Mouse (Mus musculus) heart, adult 2 months (tissue): ENCODE data around the gene Cacna1e. TPM values are rescaled to one million over a fixed set of nuclear protein-coding genes. Genes with fewer than 3 reads are reported as not detected.

ENCODE experiments used
- DNase-seq, 2 experiments: peaks; one replicate each; pipeline ENCODE4 v3.0.0; 2021
- H3K27ac ChIP-seq: fragments of 200-600 bp; 2 replicates; pipeline ENCODE4 v1.8.1; 2022
- H3K27me3 ChIP-seq: fragments of 200-500 bp; 2 replicates; pipeline ENCODE4 v1.6.1; 2012; ENCODE audit warnings: mild to moderate bottlenecking, low read length, inconsistent platforms, mixed read lengths; ENCODE audit not compliant: control insufficient read depth, insufficient read depth
- H3K36me3 ChIP-seq: fragments of 200-500 bp; 2 replicates; pipeline ENCODE4 v1.6.1; 2012; ENCODE audit warnings: low read length, inconsistent platforms; ENCODE audit not compliant: control insufficient read depth, insufficient read depth
- H3K4me1 ChIP-seq: fragments of 200-500 bp; 2 replicates; pipeline ENCODE4 v1.6.1; 2011; ENCODE audit warnings: low read length; ENCODE audit not compliant: control insufficient read depth, insufficient read depth
- H3K4me3 ChIP-seq: fragments of 200-600 bp; 2 replicates; pipeline ENCODE4 v1.8.1; 2022
- H3K79me2 ChIP-seq: fragments of 200-500 bp; replicated peaks from 2 replicates; pipeline ENCODE4 v1.6.1; 2012; ENCODE audit warnings: mild to moderate bottlenecking, inconsistent platforms, low read length, moderate library complexity, mixed read lengths; ENCODE audit not compliant: control insufficient read depth, insufficient read depth
- H3K9ac ChIP-seq: fragments of 200-500 bp; 2 replicates; pipeline ENCODE4 v1.6.1; 2012; ENCODE audit warnings: low read depth, mild to moderate bottlenecking, control low read depth, inconsistent platforms, low read length, mixed read lengths
- CTCF ChIP-seq: fragments of 200-600 bp; IDR thresholded peaks from 2 replicates; pipeline ENCODE4 v1.8.1; 2022; ENCODE audit warnings: antibody characterized with exemption, mild to moderate bottlenecking, moderate library complexity
- EP300 ChIP-seq: fragments of 200-500 bp; IDR thresholded peaks from 2 replicates; pipeline ENCODE4 v1.6.1; 2011; ENCODE audit warnings: low read depth, low read length, control low read depth; ENCODE audit not compliant: insufficient read depth
- POLR2A ChIP-seq: fragments of 200-500 bp; IDR thresholded peaks from 2 replicates; pipeline ENCODE4 v1.6.1; 2011; ENCODE audit warnings: mild to moderate bottlenecking, low read depth, low read length, control low read depth; ENCODE audit not compliant: insufficient read depth
- WGBS: fragments of 180-500 bp; shearing (Covaris S2); methylation state at CpG from one replicate; pipeline ENCODE4 v1.1.7; 2018; 5-methylcytosine and 5-hydroxymethylcytosine counted together
- intact Hi-C: fragments of 180-260 bp; cut with DNase I; formaldehyde crosslinking; loops from one replicate; pipeline ENCODE4 v1.15.1; 2025
- polyA plus RNA-seq: library from polyadenylated mRNA; depleted of rRNA; stranded (reverse); fragments of >200 nt; gene quantifications from 2 replicates; pipeline ENCODE4 v1.2.3, GENCODE M21; 2012
- total RNA-seq, 2 experiments: library from RNA; stranded (reverse); gene quantifications; 2 replicates each; pipeline ENCODE4 v1.2.3; 2021

The Cacna1e gene
- total and polyA plus RNA-seq, 3 experiments = 0.08 to 0.14 (median 0.09) TPM

DNA sequence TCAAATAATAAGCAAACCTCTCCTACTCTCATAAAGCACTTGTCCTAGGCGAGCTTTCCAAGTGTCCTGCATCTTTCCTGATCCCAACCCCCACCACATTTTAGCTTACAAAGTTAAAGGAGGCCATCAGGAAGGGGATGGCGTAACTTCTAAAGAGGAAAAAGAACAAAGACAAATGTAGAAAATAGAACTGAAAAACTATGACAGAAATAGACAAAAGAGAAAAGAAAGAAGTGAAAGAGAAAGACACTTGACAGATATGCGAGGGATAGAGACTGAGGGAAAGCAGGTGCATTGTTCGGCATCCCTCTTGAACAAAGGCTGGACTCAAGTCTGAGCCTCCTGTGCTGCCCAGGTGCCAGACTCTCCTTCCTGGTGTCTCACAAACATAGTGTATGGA, 246.5 kb downstream of the Cacna1e start:
- no peaks in the 10 kb centered on the region for H3K4me1 ChIP-seq

DNA sequence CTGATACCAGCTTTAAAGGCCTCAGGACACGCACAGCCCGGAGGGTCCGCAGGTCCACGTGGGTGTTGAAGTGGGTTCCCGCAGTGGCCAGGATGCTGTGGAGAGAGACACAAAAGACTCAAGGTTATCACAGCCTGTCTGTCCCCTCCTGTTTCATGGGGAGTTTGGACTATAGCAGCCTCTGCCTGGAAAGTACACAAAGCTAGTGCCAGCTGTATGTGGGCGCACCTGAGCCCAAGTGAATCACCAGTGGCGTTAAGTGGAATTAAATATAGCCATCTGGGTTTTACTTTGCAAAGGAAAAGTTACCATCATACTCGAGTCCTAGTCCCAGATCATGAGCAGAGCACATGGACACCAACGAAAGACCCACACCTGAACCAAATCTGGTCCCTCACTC, 248.5 kb downstream of the Cacna1e start:
- Histone ChIP-seq H3K27ac (no peak overlapping the region), H3K79me2 (no peaks in the 10 kb centered on the region), H3K4me3 (no peak overlapping the region), H3K27me3 (no peaks in the 10 kb centered on the region), H3K9ac (no peak overlapping the region), H3K4me1 (no peaks in the 10 kb centered on the region), H3K36me3 (no peaks in the 10 kb centered on the region)
- no peak for DNase-seq
- intact Hi-C loops = no loop called here
- no peak for TF ChIP-seq CTCF
- no peak for TF ChIP-seq POLR2A
- no peak for TF ChIP-seq EP300
- 87% methylated on average over 9 of the region's 9 CpGs for WGBS

More for the DNA sequence above, 246.5 kb downstream of the Cacna1e start:
- Histone ChIP-seq H3K27ac (no peak overlapping the region), H3K27me3 (no peaks in the 10 kb centered on the region), H3K9ac (no peak overlapping the region), H3K36me3 (no peaks in the 10 kb centered on the region), H3K4me3 (no peak overlapping the region), H3K79me2 (no peaks in the 10 kb centered on the region)
- 65% methylated on average over 4 of the region's 4 CpGs for WGBS
- intact Hi-C loops = no loop called here
- TF ChIP-seq EP300 = no peak
- TF ChIP-seq CTCF = no peak
- no peak for TF ChIP-seq POLR2A
- no peak for DNase-seq

DNA sequence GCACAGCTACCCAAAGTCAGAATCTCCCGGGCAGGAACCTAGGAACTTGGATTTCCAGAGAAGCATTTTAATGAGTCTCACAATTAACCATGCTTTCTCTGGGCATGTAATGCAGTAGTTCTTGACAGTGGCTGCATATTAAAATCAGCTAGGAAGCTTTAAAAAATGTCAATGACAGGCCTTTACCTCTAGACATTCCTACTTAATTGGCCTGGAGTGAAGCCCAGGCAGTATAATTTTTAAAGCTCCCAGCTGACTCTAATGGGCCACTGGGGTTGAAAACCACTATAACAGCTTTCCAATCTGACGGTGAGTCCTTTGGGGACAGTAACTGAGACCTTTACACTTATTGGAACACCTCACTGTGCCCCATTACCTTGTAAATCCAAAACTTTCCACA, 251.4 kb downstream of the Cacna1e start:
- Histone ChIP-seq H3K4me1 (no peaks in the 10 kb centered on the region), H3K9ac (no peak overlapping the region), H3K27ac (no peak overlapping the region), H3K79me2 (no peaks in the 10 kb centered on the region), H3K36me3 (no peaks in the 10 kb centered on the region), H3K4me3 (no peak overlapping the region), H3K27me3 (no peaks in the 10 kb centered on the region)
- TF ChIP-seq CTCF (no peak), EP300 (no peak), POLR2A (no peak)
- DNase-seq = no peak
- WGBS = 79% methylated on average over 2 of the region's 2 CpGs
- intact Hi-C loops = no loop called here

DNA sequence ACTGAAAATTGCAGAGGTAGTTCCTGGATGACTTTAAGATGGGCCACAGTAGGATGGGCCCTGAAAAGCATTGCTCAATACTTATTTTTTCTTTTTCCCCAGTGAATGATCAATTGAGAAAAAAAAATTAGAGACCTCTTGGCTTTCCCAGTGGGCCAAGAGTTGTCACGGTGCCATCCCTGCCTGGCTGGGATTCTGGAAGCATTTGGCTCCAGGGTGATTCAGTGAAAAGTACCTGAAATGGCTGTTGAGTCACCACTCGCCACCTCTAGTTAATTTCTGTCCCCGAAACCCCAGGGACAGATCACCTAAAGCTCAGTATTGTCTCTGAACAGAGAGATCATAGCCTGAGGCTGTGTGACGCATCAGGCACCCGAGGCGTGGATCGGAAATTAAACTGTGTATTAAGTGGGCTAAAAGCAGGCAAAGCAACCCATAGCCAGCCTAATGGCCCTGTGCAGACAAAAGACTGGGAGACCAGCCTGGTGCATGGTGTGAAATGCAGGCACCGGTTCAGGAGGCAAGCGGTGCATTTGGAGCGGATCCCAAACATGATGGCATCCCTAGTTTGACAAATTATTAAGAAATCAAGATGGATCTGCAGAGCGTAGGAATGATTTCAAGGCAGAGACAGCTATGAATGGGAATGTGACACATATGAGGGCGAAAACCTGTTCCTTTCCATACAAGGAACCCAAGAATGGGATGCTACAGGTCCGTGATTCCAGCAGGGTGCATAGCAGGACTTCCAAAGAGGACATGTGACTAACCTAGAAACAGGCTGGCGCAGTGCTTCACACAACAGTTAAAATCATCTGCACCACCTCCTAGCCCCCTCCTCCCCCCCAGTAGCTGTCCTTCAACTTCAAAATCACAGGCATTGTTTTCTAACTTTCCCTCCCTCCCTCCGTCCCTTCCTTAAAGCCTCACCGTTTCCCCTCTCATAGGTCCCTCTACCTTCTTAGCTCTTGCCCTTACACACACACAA, 261.3 kb downstream of the Cacna1e start:
- no peaks in the 10 kb centered on the region for H3K27me3 ChIP-seq
- no peak overlapping the region for H3K9ac ChIP-seq
- no peak overlapping the region for H3K27ac ChIP-seq
- H3K4me3 ChIP-seq = no peak overlapping the region
- intact Hi-C loops = no loop called here
- no peak for DNase-seq
- no peaks in the 10 kb centered on the region for H3K79me2 ChIP-seq
- 85% methylated on average over 16 of the region's 16 CpGs for WGBS
- TF ChIP-seq POLR2A (no peak), CTCF (no peak)
- H3K4me1 ChIP-seq = peaks cover 2% of the 10 kb centered on the region; the same call in 1 of the 2 replicates
- no peaks in the 10 kb centered on the region for H3K36me3 ChIP-seq

DNA sequence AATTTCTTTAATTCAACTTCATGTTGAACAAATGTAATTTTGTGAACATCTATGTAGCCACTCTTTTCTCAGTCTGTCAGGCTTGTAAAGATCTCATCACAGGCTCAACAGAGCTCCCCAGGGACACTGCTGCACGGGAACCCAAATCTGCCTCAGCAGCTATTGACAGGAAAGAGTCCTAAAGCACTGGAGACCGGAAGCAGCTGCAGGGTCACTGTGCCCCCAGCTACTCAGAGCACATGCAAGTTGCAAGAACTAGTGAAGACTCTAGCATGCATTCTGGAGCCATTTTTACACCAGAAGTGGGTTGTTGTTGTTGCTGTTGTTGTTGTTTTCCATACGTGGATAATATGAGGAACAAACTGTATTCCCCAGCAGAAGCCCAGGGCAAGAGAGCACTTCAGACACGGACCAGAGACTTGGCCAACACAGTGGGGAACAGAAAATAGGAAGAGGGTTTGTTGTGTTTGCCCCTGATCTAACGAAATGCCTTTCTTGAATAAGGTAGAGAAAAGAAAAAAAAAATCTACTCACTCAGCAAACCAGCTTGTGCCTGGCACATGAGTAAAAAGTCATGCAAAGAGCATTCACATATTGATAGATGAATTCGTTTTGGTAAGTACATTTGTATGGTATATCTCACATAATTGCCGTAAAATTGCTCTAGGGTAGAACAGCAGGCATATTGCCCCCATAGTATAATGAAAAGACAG, 266.4 kb downstream of the Cacna1e start:
- intact Hi-C loops = no loop called here

More for the DNA sequence above, 266.4 kb downstream of the Cacna1e start:
- no peaks in the 10 kb centered on the region for H3K79me2 ChIP-seq
- H3K4me3 ChIP-seq = no peak overlapping the region
- 46% methylated on average over 7 of the region's 7 CpGs for WGBS
- H3K27ac ChIP-seq = no peak overlapping the region
- peak in 1 of 2 experiments; percentile 11 for DNase-seq
- H3K9ac ChIP-seq = no peak overlapping the region
- no peaks in the 10 kb centered on the region for H3K27me3 ChIP-seq
- no peaks in the 10 kb centered on the region for H3K36me3 ChIP-seq
- H3K4me1 ChIP-seq = peaks cover 2% of the 10 kb centered on the region; the same call in 1 of the 2 replicates
- TF ChIP-seq POLR2A = no peak
- no peak for TF ChIP-seq CTCF
- TF ChIP-seq EP300 = no peak
